Mouse (Mus musculus) testis, adult 2 months (tissue): ENCODE measurements around the gene Zfp326.

Experiments
- CTCF ChIP-seq: fragments of 200-500 bp; IDR thresholded peaks from 2 replicates; pipeline ENCODE4 v1.5.1; 2012; ENCODE audit warnings: low read depth, mild to moderate bottlenecking, inconsistent platforms, low read length, moderate library complexity; ENCODE audit not compliant: control insufficient read depth, insufficient read depth, insufficient replicate concordance
- POLR2A ChIP-seq: fragments of 200-500 bp; IDR thresholded peaks from 2 replicates; pipeline ENCODE4 v1.6.1; 2012; ENCODE audit warnings: low read depth, mild to moderate bottlenecking, inconsistent platforms, low read length, moderate library complexity; ENCODE audit not compliant: control insufficient read depth

DNA sequence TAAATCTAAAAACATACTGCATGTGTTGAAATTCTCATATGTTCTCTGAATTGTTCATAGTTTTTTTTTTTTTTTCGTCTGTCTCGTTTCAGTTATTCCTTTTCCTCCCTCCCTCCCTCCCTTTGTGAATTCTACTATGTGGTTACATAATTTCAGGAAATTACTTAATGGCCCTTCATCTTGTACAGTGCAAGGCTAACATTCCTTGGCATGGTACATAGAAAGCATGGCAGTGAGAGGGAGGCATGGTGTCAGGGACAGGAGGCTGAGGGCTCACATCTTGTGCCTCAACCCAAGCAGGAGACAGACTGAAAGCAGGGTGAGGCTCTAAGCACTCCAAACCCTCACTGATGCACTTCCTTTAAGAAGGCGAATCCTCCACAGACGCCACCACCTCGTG lies 32.8 kb downstream of the Zfp326 start:
- TF ChIP-seq CTCF (no peak), POLR2A (no peak)
